Mouse (Mus musculus) heart, embryonic 16.5 days (tissue): ENCODE results near the gene Stat3. TPM values are rescaled to one million over a fixed set of nuclear protein-coding genes. Genes with fewer than 3 reads are reported as not detected.

Source experiments
- ATAC-seq: fragments of 200-750 bp; cut with Nextera tagmentation; replicated peaks from 2 replicates; pipeline ENCODE4 v1.8.0; 2017; ENCODE audit warnings: moderate number of reproducible peaks; ENCODE audit not compliant: insufficient read depth, low FRiP score; ENCODE audit errors: extremely low read depth
- H3K27ac ChIP-seq: fragments of 300-500 bp; sonication (generic); 2 replicates; pipeline ENCODE4 v1.5.1; 2014; ENCODE audit warnings: mild to moderate bottlenecking, low read length, control low read depth, moderate library complexity
- H3K27me3 ChIP-seq: fragments of 300-500 bp; sonication (generic); 2 replicates; pipeline ENCODE4 v1.6.1; 2014; ENCODE audit warnings: low read length, mixed read lengths; ENCODE audit not compliant: control insufficient read depth, insufficient read depth
- H3K36me3 ChIP-seq: fragments of 300-500 bp; sonication (generic); 2 replicates; pipeline ENCODE4 v1.6.1; 2014; ENCODE audit not compliant: control insufficient read depth, insufficient read depth
- H3K4me1 ChIP-seq: fragments of 300-500 bp; sonication (generic); 2 replicates; pipeline ENCODE4 v1.6.1; 2014; ENCODE audit warnings: low read length, mixed read lengths; ENCODE audit not compliant: control insufficient read depth, insufficient read depth
- H3K4me2 ChIP-seq: fragments of 300-500 bp; sonication (generic); 2 replicates; pipeline ENCODE4 v1.6.1; 2014; ENCODE audit warnings: low read depth, mild to moderate bottlenecking, control low read depth, low read length
- H3K4me3 ChIP-seq: fragments of 300-500 bp; sonication (generic); 2 replicates; pipeline ENCODE4 v1.5.1; 2014; ENCODE audit warnings: mild to moderate bottlenecking, control low read depth, low read length
- H3K9ac ChIP-seq: fragments of 300-500 bp; sonication (generic); 2 replicates; pipeline ENCODE4 v1.6.1; 2014; ENCODE audit warnings: low read length, control low read depth
- H3K9me3 ChIP-seq: fragments of 300-500 bp; sonication (generic); replicated peaks from 2 replicates; pipeline ENCODE4 v1.6.1; 2016; ENCODE audit warnings: low read length; ENCODE audit not compliant: control insufficient read depth
- WGBS: fragments of 180-500 bp; shearing (Covaris S2); extraction: QIAGEN DNeasy Blood & Tissue Kit; methylation state at CpG from one replicate; pipeline ENCODE4 v1.1.7; 2014; 5-methylcytosine and 5-hydroxymethylcytosine counted together
- polyA plus RNA-seq: library from polyadenylated mRNA; unstranded; fragments of >200 nt; fragmentation: Nextera tagmentation; extraction: Ambion mirVana; gene quantifications from 2 replicates; pipeline ENCODE4 v1.2.1, GENCODE M21; 2015

Stat3 gene
- polyA plus RNA-seq, 1 experiment from 2014 or later: 64.9 TPM

DNA sequence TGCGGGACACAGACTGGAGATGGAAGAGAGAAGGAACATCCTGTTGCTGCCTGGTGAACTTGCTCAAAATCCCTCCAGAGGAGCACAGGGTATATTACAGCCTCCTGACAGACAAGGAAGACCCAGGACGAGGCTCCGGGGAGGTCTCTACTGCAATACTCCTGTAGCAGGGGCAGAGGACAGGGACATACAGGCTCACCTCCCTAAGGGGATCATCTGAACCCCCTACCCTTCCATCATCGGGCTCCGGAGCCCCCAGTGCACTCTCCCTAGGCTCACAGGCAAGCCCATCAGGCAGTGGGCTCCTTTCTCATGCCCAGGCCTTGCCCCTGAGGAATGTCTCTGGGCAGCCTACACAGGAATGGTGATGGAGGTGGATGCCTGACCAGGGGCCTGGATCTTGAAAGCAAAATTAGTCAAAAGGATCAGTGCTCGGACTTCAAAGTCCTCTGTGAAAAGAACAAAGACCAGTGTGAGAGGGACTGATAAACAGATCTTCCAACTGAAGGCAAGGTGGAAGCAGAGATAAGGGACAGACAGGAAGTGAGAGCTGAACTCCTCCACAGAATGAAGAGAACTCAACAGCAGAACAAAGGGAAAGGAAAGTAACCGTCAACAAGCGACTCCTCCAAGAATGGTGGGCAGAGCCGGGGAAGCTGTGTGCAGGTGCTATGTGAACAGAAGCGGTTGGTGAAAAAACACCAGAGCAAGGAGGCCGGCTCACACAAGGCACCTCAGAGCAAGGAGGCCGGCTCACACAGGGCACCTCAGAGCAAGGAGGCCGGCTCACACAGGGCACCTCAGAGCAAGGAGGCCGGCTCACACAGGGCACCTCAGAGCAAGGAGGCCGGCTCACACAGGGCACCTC lies 47.9 kb downstream of the Stat3 start:
- Histone ChIP-seq H3K9ac (peak overlapping the region; percentile 29; the same call in 1 of the 2 replicates), H3K27ac (peak overlapping the region; percentile 74), H3K4me2 (no peak overlapping the region), H3K27me3 (no peaks in the 10 kb centered on the region), H3K4me1 (peaks cover 30% of the 10 kb centered on the region), H3K9me3 (no peaks in the 10 kb centered on the region), H3K36me3 (peaks cover 34% of the 10 kb centered on the region), H3K4me3 (no peak overlapping the region)
- ATAC-seq: peak; percentile 10
- WGBS: 51% methylated on average over 15 of the region's 15 CpGs

DNA sequence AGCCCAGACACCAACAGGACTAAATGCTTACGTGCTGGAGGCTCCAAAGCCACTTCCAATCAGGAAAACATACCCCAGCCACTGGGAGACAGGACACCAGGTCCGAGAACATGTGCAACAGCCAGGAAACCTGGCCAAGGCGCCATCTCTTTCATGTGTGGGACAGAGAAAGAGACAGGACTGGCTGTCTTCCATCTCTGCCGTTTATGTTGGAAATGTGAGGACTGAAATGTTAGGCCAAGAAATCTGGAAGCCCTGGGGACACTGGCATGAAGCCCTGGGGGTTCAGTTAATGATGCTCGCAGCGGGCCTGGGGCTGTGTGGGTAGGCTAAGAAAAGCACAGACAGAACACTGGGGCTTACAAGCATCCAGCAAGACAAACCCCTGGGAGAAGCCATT lies 48.9 kb downstream of the Stat3 start:
- Histone ChIP-seq H3K9me3 (no peaks in the 10 kb centered on the region), H3K4me1 (peaks cover 33% of the 10 kb centered on the region), H3K4me2 (no peak overlapping the region), H3K27ac (peak overlapping the region; percentile 74), H3K36me3 (peaks cover 37% of the 10 kb centered on the region), H3K4me3 (no peak overlapping the region), H3K27me3 (no peaks in the 10 kb centered on the region), H3K9ac (no peak overlapping the region)
- WGBS: 82% methylated on average over 6 of the region's 6 CpGs
- no peak for ATAC-seq

DNA sequence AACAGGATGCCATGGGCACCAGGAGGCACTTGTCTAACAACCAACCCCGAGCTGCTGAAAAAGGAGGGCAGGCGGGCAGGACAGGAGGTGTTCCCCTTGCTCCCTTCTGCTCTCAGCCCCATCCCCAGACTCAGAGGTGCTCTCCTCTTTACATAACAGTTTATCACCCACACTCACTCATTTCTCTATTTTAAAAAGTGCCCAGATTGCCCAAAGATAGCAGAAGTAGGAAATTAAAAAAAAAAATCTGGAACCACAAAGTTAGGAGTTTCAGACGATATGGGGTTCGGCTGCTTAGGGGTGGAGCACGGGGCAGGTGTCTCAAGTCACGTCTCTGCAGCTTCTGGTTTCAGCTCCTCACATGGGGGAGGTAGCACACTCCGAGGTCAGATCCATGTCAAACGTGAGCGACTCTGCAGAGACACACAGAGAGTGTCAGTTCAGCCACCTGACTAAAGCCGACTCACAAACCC lies 51.0 kb downstream of the Stat3 start:
- peaks cover 37% of the 10 kb centered on the region for H3K36me3 ChIP-seq
- H3K4me3 ChIP-seq: no peak overlapping the region
- no peaks in the 10 kb centered on the region for H3K9me3 ChIP-seq
- H3K4me2 ChIP-seq: no peak overlapping the region
- peaks cover 29% of the 10 kb centered on the region for H3K4me1 ChIP-seq
- peak overlapping the region; percentile 55; the same call in 1 of the 2 replicates for H3K27ac ChIP-seq
- no peak for ATAC-seq
- 68% methylated on average over 10 of the region's 10 CpGs for WGBS
- no peak overlapping the region for H3K9ac ChIP-seq
- no peaks in the 10 kb centered on the region for H3K27me3 ChIP-seq

DNA sequence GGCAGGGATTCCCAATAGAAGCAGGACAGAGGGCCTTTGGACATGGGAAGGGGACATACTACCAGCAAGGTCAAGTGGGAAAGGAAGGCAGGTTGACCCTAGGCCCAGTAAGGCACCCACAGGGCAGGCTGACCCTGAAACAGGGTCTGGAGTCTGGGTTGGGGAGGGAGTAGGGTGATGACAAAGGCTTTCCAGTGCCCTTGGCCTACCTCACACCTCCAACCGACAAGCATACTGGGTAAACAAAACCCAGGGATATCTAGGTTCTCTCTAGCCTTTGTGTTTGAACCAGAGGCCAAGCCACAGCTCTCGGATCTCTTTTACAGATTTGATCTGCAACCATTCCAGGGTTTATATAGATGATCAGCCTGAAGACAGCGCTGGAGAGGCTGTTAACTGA lies 51.6 kb downstream of the Stat3 start:
- Histone ChIP-seq H3K9ac (no peak overlapping the region), H3K4me1 (peaks cover 23% of the 10 kb centered on the region), H3K4me3 (no peak overlapping the region), H3K9me3 (no peaks in the 10 kb centered on the region), H3K36me3 (peaks cover 33% of the 10 kb centered on the region), H3K27me3 (no peaks in the 10 kb centered on the region), H3K4me2 (no peak overlapping the region), H3K27ac (no peak overlapping the region)
- ATAC-seq: no peak
- 67% methylated on average over 3 of the region's 3 CpGs for WGBS

DNA sequence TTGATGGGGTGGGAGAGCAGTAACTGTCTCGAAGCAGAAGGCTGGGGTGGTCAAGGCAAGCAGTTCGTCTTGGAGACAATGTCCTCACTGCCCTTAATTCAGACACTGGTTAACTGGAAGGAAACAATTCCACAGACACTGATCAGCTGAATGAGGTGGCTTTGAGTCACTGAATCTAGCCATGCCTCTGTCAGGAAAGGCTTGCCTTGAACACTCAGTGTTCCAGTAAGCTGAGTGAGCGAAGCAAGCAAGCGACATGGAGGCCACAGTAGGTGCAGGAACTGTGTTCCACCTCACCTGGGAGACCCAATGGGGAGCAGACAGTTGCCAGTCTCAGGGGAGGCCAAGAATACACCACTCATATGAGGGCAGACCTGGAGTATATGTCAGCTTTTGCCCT lies 52.1 kb downstream of the Stat3 start:
- WGBS: 85% methylated on average over 4 of the region's 4 CpGs
- H3K4me3 ChIP-seq: no peak overlapping the region

DNA sequence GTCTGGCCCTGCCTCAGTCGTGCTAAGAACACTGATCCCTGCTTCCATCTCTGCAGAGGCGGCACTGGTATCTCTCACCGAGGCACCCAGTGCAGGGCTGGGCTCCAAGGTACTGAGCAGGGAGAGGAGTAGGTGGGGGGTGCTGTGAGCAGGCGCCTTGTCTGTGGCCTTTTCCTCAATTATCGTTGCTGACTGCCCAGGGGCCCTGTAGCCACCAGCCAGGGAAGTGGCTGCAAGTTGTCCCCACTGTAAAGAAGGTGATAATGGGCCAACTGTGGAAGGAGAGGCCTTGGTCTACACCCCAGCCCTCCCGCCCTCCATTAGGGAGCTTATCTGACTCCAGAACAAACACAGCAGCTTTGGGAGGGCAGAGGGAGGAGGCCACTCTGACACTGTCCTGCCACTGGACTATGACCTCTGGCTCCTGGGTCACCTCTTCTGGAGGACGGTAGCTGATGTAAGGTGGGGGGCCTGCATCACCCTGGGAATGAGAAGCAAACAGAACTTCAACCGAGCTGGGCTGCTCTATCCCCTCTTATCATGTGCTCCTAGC lies 53.1 kb downstream of the Stat3 start:
- no peaks in the 10 kb centered on the region for H3K27me3 ChIP-seq
- no peak overlapping the region for H3K4me2 ChIP-seq
- H3K9me3 ChIP-seq: no peaks in the 10 kb centered on the region
- H3K9ac ChIP-seq: no peak overlapping the region
- H3K36me3 ChIP-seq: peaks cover 33% of the 10 kb centered on the region
- no peak for ATAC-seq
- H3K27ac ChIP-seq: no peak overlapping the region
- H3K4me1 ChIP-seq: peaks cover 9% of the 10 kb centered on the region
- H3K4me3 ChIP-seq: no peak overlapping the region
- 34% methylated on average over 8 of the region's 8 CpGs for WGBS

More for the DNA sequence above, 52.1 kb downstream of the Stat3 start:
- no peak overlapping the region for H3K9ac ChIP-seq
- H3K4me1 ChIP-seq: peaks cover 18% of the 10 kb centered on the region
- no peak overlapping the region for H3K4me2 ChIP-seq
- no peak overlapping the region for H3K27ac ChIP-seq
- ATAC-seq: no peak
- no peaks in the 10 kb centered on the region for H3K9me3 ChIP-seq
- H3K27me3 ChIP-seq: no peaks in the 10 kb centered on the region
- H3K36me3 ChIP-seq: peaks cover 33% of the 10 kb centered on the region

DNA sequence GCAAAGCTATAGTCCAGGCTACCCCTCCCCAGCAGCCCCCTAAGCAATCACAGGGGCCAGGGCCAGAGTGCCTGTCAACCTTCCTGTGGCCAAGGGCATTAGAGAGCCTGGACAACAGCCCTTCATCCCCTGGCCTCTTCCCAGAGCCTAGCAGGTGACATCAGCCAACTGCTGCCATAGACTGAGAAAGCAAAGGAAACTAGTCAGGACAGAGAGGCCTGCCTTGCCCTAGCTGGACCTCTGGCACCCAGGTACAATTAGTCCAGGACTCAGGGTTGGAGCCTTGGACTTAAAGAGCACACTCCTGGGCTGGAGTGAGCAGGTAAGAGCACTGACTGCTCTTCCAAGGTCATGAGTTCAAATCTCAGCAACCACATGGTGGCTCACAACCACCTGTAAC lies 53.9 kb downstream of the Stat3 start:
- Histone ChIP-seq H3K4me1 (peaks cover 4% of the 10 kb centered on the region; the same call in 1 of the 2 replicates), H3K9ac (no peak overlapping the region), H3K36me3 (peaks cover 35% of the 10 kb centered on the region), H3K27ac (no peak overlapping the region), H3K4me2 (no peak overlapping the region), H3K27me3 (no peaks in the 10 kb centered on the region), H3K4me3 (no peak overlapping the region), H3K9me3 (no peaks in the 10 kb centered on the region)
- no peak for ATAC-seq

DNA sequence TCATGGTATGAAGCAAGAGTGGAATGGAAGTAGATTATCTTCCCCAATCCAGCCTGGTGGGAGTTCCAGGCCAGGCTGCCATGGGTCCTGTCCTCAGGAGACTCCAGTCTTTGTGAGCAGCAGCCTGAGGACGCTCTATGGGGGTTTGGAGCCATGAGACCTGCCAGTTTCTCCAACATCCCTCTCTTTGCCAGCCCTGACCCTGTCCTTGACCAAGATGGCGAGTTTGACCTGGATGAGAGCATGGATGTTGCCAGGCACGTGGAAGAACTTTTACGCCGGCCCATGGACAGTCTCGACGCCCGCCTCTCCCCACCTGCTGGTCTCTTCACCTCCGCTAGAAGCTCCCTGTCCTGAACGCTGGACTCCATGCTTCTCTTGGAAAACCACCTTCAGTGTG lies 55.7 kb downstream of the Stat3 start:
- H3K27me3 ChIP-seq: no peaks in the 10 kb centered on the region
- H3K27ac ChIP-seq: no peak overlapping the region
- H3K9ac ChIP-seq: no peak overlapping the region
- no peak overlapping the region for H3K4me2 ChIP-seq
- WGBS: 88% methylated on average over 10 of the region's 10 CpGs
- peaks cover 20% of the 10 kb centered on the region for H3K36me3 ChIP-seq
- H3K4me1 ChIP-seq: peaks cover 3% of the 10 kb centered on the region; the same call in 1 of the 2 replicates
- ATAC-seq: no peak
- H3K4me3 ChIP-seq: no peak overlapping the region
- no peaks in the 10 kb centered on the region for H3K9me3 ChIP-seq
